Mouse (Mus musculus): ENCODE measurements at regions not wholly inside any gene's neighbourhood (a gene's known extent, or its start where the extent isn't known, plus 50 kb on each side); places are given as distances from the start of the nearest gene placed in this dataset.
"Not testable (repeated sequence)": the region's sequence is repeated elsewhere in the genome, so short reads cannot be mapped to it uniquely, and the experiment has no call there.

- H3K36me3 ChIP-seq (replicated peaks; ENCODE audit: control insufficient read depth, insufficient read depth, low read depth), result no peaks in the 10 kb centered on the region
- no peak overlapping the region for H3K27ac ChIP-seq
- no peak for TF ChIP-seq CTCF (IDR thresholded peaks at IDR 0.05; ENCODE audit: low read depth)
- TF ChIP-seq EP300 (IDR thresholded peaks at IDR 0.05; ENCODE audit: low read depth), result no peak
- no peaks in the 10 kb centered on the region for H3K9me3 ChIP-seq (ENCODE audit: control insufficient read depth, low read length)
- H3K4me2 ChIP-seq (ENCODE audit: low read depth), result no peak overlapping the region
- H3K27me3 ChIP-seq (ENCODE audit: control insufficient read depth, insufficient read depth, low read length), result no peaks in the 10 kb centered on the region
- H3K4me1 ChIP-seq (replicated peaks; ENCODE audit: control insufficient read depth in 2 of 2, insufficient read depth in 2 of 2, low read length in 1 of 2), result no peaks in the 10 kb centered on the region
- no peak overlapping the region for H3K9ac ChIP-seq (replicated peaks)
- DNase-seq (ENCODE audit: low read depth in 3 of 3, low spot score in 3 of 3) (no peak), ATAC-seq (ENCODE audit: insufficient read depth) (no peak)
- WGBS (ENCODE audit: insufficient replicate concordance), result 49% methylated on average over 5 of the region's 5 CpGs
- no peak overlapping the region for H3K4me3 ChIP-seq (ENCODE audit: insufficient read depth in 1 of 2, low read depth in 2 of 2, low read length in 2 of 2)
These were observed 259.4 kb downstream of the Glrx3 start for GRCm38 (mm10) chr7:137696831-137697230.

GRCm38 (mm10) chr7:137698501-137698900 is 261.1 kb downstream of the Glrx3 start:
- H3K9me3 ChIP-seq (ENCODE audit: control insufficient read depth, low read length); H3K4me2 ChIP-seq (ENCODE audit: low read depth); H3K27ac ChIP-seq; ATAC-seq (ENCODE audit: insufficient read depth); H3K4me3 ChIP-seq (ENCODE audit: insufficient read depth in 1 of 2, low read depth in 2 of 2, low read length in 2 of 2); DNase-seq (ENCODE audit: low read depth in 3 of 3, low spot score in 3 of 3); H3K27me3 ChIP-seq (ENCODE audit: control insufficient read depth, insufficient read depth, low read length); H3K4me1 ChIP-seq (replicated peaks; ENCODE audit: control insufficient read depth in 2 of 2, insufficient read depth in 2 of 2, low read length in 1 of 2); H3K36me3 ChIP-seq (replicated peaks; ENCODE audit: control insufficient read depth, insufficient read depth, low read depth); H3K9ac ChIP-seq (replicated peaks): not testable (repeated sequence)
- WGBS (ENCODE audit: insufficient replicate concordance), result 51% methylated on average over 6 of the region's 6 CpGs

GRCm38 (mm10) chr7:137712862-137713261 is 275.4 kb downstream of the Glrx3 start:
- DNase-seq (ENCODE audit: low read depth in 3 of 3, low spot score in 3 of 3) (no peak), ATAC-seq (ENCODE audit: insufficient read depth) (no peak)
- Histone ChIP-seq H3K9ac (replicated peaks) (no peak overlapping the region), H3K27me3 (ENCODE audit: control insufficient read depth, insufficient read depth, low read length) (no peaks in the 10 kb centered on the region), H3K9me3 (ENCODE audit: control insufficient read depth, low read length) (no peaks in the 10 kb centered on the region), H3K36me3 (replicated peaks; ENCODE audit: control insufficient read depth, insufficient read depth, low read depth) (no peaks in the 10 kb centered on the region), H3K4me3 (ENCODE audit: insufficient read depth in 1 of 2, low read depth in 2 of 2, low read length in 2 of 2) (no peak overlapping the region), H3K4me2 (ENCODE audit: low read depth) (no peak overlapping the region), H3K27ac (no peak overlapping the region), H3K4me1 (replicated peaks; ENCODE audit: control insufficient read depth in 2 of 2, insufficient read depth in 2 of 2, low read length in 1 of 2) (no peaks in the 10 kb centered on the region)
- TF ChIP-seq EP300 (IDR thresholded peaks at IDR 0.05; ENCODE audit: low read depth) (no peak), CTCF (IDR thresholded peaks at IDR 0.05; ENCODE audit: low read depth) (no peak)
- 60% methylated on average over 9 of the region's 9 CpGs for WGBS (ENCODE audit: insufficient replicate concordance)

GRCm38 (mm10) chr7:137713856-137714255 is 276.4 kb downstream of the Glrx3 start:
- Histone ChIP-seq H3K27ac (no peak overlapping the region), H3K4me3 (ENCODE audit: insufficient read depth in 1 of 2, low read depth in 2 of 2, low read length in 2 of 2) (no peak overlapping the region), H3K4me1 (replicated peaks; ENCODE audit: control insufficient read depth in 2 of 2, insufficient read depth in 2 of 2, low read length in 1 of 2) (no peaks in the 10 kb centered on the region), H3K9ac (replicated peaks) (no peak overlapping the region), H3K36me3 (replicated peaks; ENCODE audit: control insufficient read depth, insufficient read depth, low read depth) (no peaks in the 10 kb centered on the region), H3K4me2 (ENCODE audit: low read depth) (no peak overlapping the region), H3K27me3 (ENCODE audit: control insufficient read depth, insufficient read depth, low read length) (no peaks in the 10 kb centered on the region), H3K9me3 (ENCODE audit: control insufficient read depth, low read length) (no peaks in the 10 kb centered on the region)
- DNase-seq (ENCODE audit: low read depth in 3 of 3, low spot score in 3 of 3) (no peak), ATAC-seq (ENCODE audit: insufficient read depth) (no peak)
- TF ChIP-seq EP300 (IDR thresholded peaks at IDR 0.05; ENCODE audit: low read depth), result no peak
- no peak for TF ChIP-seq CTCF (IDR thresholded peaks at IDR 0.05; ENCODE audit: low read depth)
- 39% methylated on average over 3 of the region's 3 CpGs for WGBS (ENCODE audit: insufficient replicate concordance)

DNA sequence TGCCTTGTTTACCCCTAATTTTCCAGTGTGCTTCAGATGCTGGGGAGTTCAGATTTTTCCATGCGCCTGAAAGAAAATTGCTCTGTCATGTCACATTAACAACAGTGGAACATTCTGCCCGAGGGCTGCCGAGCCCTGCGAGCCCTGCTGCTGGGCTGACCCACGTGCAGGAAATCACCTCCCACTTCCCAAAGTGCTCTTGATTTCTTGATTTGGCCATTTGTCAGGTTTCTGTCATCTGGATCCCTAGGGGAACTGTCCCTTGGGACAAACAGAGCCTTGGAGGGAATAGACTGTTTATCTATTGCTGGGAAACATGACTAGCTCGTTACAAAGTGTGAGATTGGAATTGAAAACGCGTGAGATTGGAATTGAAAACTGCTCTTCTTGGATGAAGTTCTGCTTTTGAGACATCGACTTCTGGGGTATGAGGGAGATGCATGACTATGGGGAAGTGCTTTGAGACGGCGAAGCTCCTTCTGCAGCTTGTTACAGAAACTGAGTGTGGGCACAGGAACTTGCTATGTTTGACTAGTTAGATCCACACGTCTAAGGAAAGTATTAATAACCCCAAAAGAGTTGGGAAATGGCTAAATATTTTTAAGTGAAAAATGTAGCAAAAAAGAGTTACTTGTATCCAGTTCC is 277.0 kb downstream of the Glrx3 start:
- DNase-seq (ENCODE audit: low read depth in 3 of 3, low spot score in 3 of 3), result no peak
- Histone ChIP-seq H3K36me3 (replicated peaks; ENCODE audit: control insufficient read depth, insufficient read depth, low read depth) (no peaks in the 10 kb centered on the region), H3K9ac (replicated peaks) (no peak overlapping the region), H3K27ac (no peak overlapping the region), H3K9me3 (ENCODE audit: control insufficient read depth, low read length) (no peaks in the 10 kb centered on the region), H3K4me1 (replicated peaks; ENCODE audit: control insufficient read depth in 2 of 2, insufficient read depth in 2 of 2, low read length in 1 of 2) (no peaks in the 10 kb centered on the region), H3K4me3 (ENCODE audit: insufficient read depth in 1 of 2, low read depth in 2 of 2, low read length in 2 of 2) (no peak overlapping the region), H3K27me3 (ENCODE audit: control insufficient read depth, insufficient read depth, low read length) (no peaks in the 10 kb centered on the region), H3K4me2 (ENCODE audit: low read depth) (no peak overlapping the region)
- TF ChIP-seq CTCF (IDR thresholded peaks at IDR 0.05; ENCODE audit: low read depth) (no peak), EP300 (IDR thresholded peaks at IDR 0.05; ENCODE audit: low read depth) (no peak)
- WGBS (ENCODE audit: insufficient replicate concordance), result 25% methylated on average over 12 of the region's 12 CpGs
- ATAC-seq (ENCODE audit: insufficient read depth), result no peak
